Mouse (Mus musculus): ENCODE measurements at regions not wholly inside any gene's neighbourhood (a gene's known extent, or its start where the extent isn't known, plus 50 kb on each side); places are given as distances from the start of the nearest gene placed in this dataset.

DNA sequence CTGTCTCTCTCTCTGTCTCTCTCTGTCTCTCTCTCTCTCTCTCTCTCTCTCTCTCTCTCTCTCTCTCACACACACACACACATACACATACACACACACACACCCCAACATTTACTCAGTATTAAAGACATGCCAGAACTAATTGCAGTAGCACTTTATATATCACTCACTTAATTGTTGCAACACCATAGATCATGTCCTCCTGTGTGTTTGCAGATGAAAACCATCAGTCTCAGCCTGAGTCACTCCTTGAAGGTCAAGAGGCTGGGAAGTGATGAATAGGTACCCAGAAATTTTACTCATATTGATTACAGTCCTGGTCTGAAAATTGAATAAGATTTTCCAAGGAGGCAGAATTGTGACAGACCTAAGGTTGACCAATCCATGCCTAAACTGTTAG is 812.9 kb upstream of the Lrrc6 start:
- H3K4me1 ChIP-seq (ENCODE audit: control insufficient read depth, low read depth, low read length) = no peaks in the 10 kb centered on the region
- H3K36me3 ChIP-seq (ENCODE audit: control insufficient read depth, insufficient read depth) = no peaks in the 10 kb centered on the region
- H3K27me3 ChIP-seq (ENCODE audit: control insufficient read depth, insufficient read depth, low read depth, low read length) = no peaks in the 10 kb centered on the region
- no peak overlapping the region for H3K9ac ChIP-seq (ENCODE audit: low read depth, low read length)
- H3K27ac ChIP-seq (ENCODE audit: low read length) = no peak overlapping the region
- ATAC-seq (ENCODE audit: low read depth) = no peak
- H3K4me3 ChIP-seq (ENCODE audit: low read depth, low read length) = no peak overlapping the region
- H3K4me2 ChIP-seq (ENCODE audit: low read depth, low read length) = no peak overlapping the region
- H3K9me3 ChIP-seq (replicated peaks; ENCODE audit: control insufficient read depth, low read length) = no peaks in the 10 kb centered on the region

- 37% methylated on average over 1 of the region's 1 CpGs for WGBS (ENCODE audit: insufficient replicate concordance)
- H3K36me3 ChIP-seq (ENCODE audit: control insufficient read depth, insufficient read depth) = no peaks in the 10 kb centered on the region
- no peaks in the 10 kb centered on the region for H3K4me1 ChIP-seq (ENCODE audit: control insufficient read depth, low read depth, low read length)
- H3K9me3 ChIP-seq (replicated peaks; ENCODE audit: control insufficient read depth, low read length) = no peaks in the 10 kb centered on the region
- no peaks in the 10 kb centered on the region for H3K27me3 ChIP-seq (ENCODE audit: control insufficient read depth, insufficient read depth, low read depth, low read length)
- no peak overlapping the region for H3K9ac ChIP-seq (ENCODE audit: low read depth, low read length)
- H3K4me3 ChIP-seq (ENCODE audit: low read depth, low read length) = no peak overlapping the region
- ATAC-seq (ENCODE audit: low read depth) = no peak
- no peak overlapping the region for H3K4me2 ChIP-seq (ENCODE audit: low read depth, low read length)
- no peak overlapping the region for H3K27ac ChIP-seq (ENCODE audit: low read length)
These were observed 805.0 kb upstream of the Lrrc6 start for GRCm38 (mm10) chr15:67305681-67306080.

DNA sequence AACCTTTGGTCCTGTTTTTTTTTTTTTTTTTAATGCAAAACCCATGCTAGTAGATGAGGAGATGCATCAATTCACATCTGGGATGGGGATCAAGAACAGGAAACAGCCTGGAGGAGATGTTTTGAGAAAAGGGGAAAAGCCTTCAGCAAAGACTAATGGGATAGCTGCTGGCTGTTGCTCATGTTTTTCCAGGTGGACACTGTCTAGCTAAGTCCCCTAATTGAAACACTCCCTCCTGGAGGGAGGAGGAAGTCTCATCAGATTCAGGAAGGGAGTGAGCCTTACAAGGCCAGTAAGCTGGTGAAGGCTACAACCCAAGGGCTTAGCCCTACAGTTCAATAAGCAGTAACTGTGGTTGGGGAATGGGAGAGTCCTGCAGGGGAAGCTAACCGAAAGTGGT is 803.1 kb upstream of the Lrrc6 start:
- H3K27ac ChIP-seq (ENCODE audit: low read length) = no peak overlapping the region
- no peaks in the 10 kb centered on the region for H3K27me3 ChIP-seq (ENCODE audit: control insufficient read depth, insufficient read depth, low read depth, low read length)
- H3K4me2 ChIP-seq (ENCODE audit: low read depth, low read length) = no peak overlapping the region
- ATAC-seq (ENCODE audit: low read depth) = no peak
- no peak overlapping the region for H3K4me3 ChIP-seq (ENCODE audit: low read depth, low read length)
- no peaks in the 10 kb centered on the region for H3K4me1 ChIP-seq (ENCODE audit: control insufficient read depth, low read depth, low read length)
- H3K36me3 ChIP-seq (ENCODE audit: control insufficient read depth, insufficient read depth) = no peaks in the 10 kb centered on the region
- H3K9ac ChIP-seq (ENCODE audit: low read depth, low read length) = no peak overlapping the region
- 39% methylated on average over 1 of the region's 1 CpGs for WGBS (ENCODE audit: insufficient replicate concordance)
- no peaks in the 10 kb centered on the region for H3K9me3 ChIP-seq (replicated peaks; ENCODE audit: control insufficient read depth, low read length)

DNA sequence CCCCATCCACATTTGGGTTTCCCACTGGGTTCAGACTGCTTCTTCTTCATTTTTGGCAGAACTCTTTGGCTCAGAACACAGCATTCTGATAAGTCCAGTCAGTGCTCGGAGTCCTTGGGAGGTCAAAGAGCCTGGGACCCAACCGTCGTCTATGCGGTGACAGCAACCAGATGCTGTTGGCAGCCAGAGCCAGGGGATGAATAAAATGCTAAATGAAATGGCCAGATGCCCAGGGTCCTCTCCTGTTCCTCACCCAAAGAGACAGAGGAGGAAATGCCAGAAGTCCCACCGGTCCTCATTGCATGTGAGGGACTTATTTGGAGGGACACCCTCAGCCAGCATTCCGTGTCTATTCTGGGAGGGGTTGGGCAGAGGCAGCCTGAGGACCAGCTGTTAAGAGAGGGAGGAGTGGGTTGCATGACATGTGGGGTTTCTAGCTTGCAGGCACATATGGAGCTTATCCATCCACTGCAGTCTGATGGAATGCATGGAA is 801.2 kb upstream of the Lrrc6 start:
- no peaks in the 10 kb centered on the region for H3K4me1 ChIP-seq (ENCODE audit: control insufficient read depth, low read depth, low read length)
- H3K4me3 ChIP-seq (ENCODE audit: low read depth, low read length) = no peak overlapping the region
- H3K27me3 ChIP-seq (ENCODE audit: control insufficient read depth, insufficient read depth, low read depth, low read length) = no peaks in the 10 kb centered on the region
- no peak overlapping the region for H3K4me2 ChIP-seq (ENCODE audit: low read depth, low read length)
- H3K9ac ChIP-seq (ENCODE audit: low read depth, low read length) = no peak overlapping the region
- H3K9me3 ChIP-seq (replicated peaks; ENCODE audit: control insufficient read depth, low read length) = no peaks in the 10 kb centered on the region
- no peak overlapping the region for H3K27ac ChIP-seq (ENCODE audit: low read length)
- no peaks in the 10 kb centered on the region for H3K36me3 ChIP-seq (ENCODE audit: control insufficient read depth, insufficient read depth)
- ATAC-seq (ENCODE audit: low read depth) = 0 out of 2 replicates have a peak, but pooled peaks have one; percentile 9
- 78% methylated on average over 6 of the region's 6 CpGs for WGBS (ENCODE audit: insufficient replicate concordance)

- 51% methylated on average over 4 of the region's 4 CpGs for WGBS (ENCODE audit: insufficient replicate concordance)
- H3K4me1 ChIP-seq (ENCODE audit: control insufficient read depth, low read depth, low read length) = no peaks in the 10 kb centered on the region
- H3K36me3 ChIP-seq (ENCODE audit: control insufficient read depth, insufficient read depth) = no peaks in the 10 kb centered on the region
- H3K4me2 ChIP-seq (ENCODE audit: low read depth, low read length) = no peak overlapping the region
- no peak overlapping the region for H3K9ac ChIP-seq (ENCODE audit: low read depth, low read length)
- no peaks in the 10 kb centered on the region for H3K27me3 ChIP-seq (ENCODE audit: control insufficient read depth, insufficient read depth, low read depth, low read length)
- H3K9me3 ChIP-seq (replicated peaks; ENCODE audit: control insufficient read depth, low read length) = no peaks in the 10 kb centered on the region
- no peak overlapping the region for H3K4me3 ChIP-seq (ENCODE audit: low read depth, low read length)
- ATAC-seq (ENCODE audit: low read depth) = no peak
- no peak overlapping the region for H3K27ac ChIP-seq (ENCODE audit: low read length)
These were observed 800.3 kb upstream of the Lrrc6 start for GRCm38 (mm10) chr15:67301024-67301423.

- H3K36me3 ChIP-seq (ENCODE audit: control insufficient read depth, insufficient read depth) = no peaks in the 10 kb centered on the region
- no peak overlapping the region for H3K4me2 ChIP-seq (ENCODE audit: low read depth, low read length)
- H3K27ac ChIP-seq (ENCODE audit: low read length) = no peak overlapping the region
- no peaks in the 10 kb centered on the region for H3K9me3 ChIP-seq (replicated peaks; ENCODE audit: control insufficient read depth, low read length)
- no peaks in the 10 kb centered on the region for H3K4me1 ChIP-seq (ENCODE audit: control insufficient read depth, low read depth, low read length)
- WGBS (ENCODE audit: insufficient replicate concordance) = 54% methylated on average over 1 of the region's 1 CpGs
- H3K9ac ChIP-seq (ENCODE audit: low read depth, low read length) = no peak overlapping the region
- no peak for ATAC-seq (ENCODE audit: low read depth)
- H3K4me3 ChIP-seq (ENCODE audit: low read depth, low read length) = no peak overlapping the region
- H3K27me3 ChIP-seq (ENCODE audit: control insufficient read depth, insufficient read depth, low read depth, low read length) = no peaks in the 10 kb centered on the region
These were observed 794.1 kb upstream of the Lrrc6 start for GRCm38 (mm10) chr15:67294797-67295196.

GRCm38 (mm10) chr15:67289749-67290148 is 789.0 kb upstream of the Lrrc6 start:
- Histone ChIP-seq H3K27me3 (ENCODE audit: control insufficient read depth, insufficient read depth, low read depth, low read length) (no peaks in the 10 kb centered on the region), H3K4me3 (ENCODE audit: low read depth, low read length) (no peak overlapping the region), H3K4me2 (ENCODE audit: low read depth, low read length) (no peak overlapping the region), H3K9me3 (replicated peaks; ENCODE audit: control insufficient read depth, low read length) (no peaks in the 10 kb centered on the region), H3K9ac (ENCODE audit: low read depth, low read length) (no peak overlapping the region), H3K36me3 (ENCODE audit: control insufficient read depth, insufficient read depth) (no peaks in the 10 kb centered on the region), H3K27ac (ENCODE audit: low read length) (no peak overlapping the region), H3K4me1 (ENCODE audit: control insufficient read depth, low read depth, low read length) (no peaks in the 10 kb centered on the region)
- 12% methylated on average over 4 of the region's 4 CpGs for WGBS (ENCODE audit: insufficient replicate concordance)
- ATAC-seq (ENCODE audit: low read depth) = no peak

GRCm38 (mm10) chr15:67284941-67285340 is 784.2 kb upstream of the Lrrc6 start:
- H3K9me3 ChIP-seq (replicated peaks; ENCODE audit: control insufficient read depth, low read length) = no peaks in the 10 kb centered on the region
- H3K4me1 ChIP-seq (ENCODE audit: control insufficient read depth, low read depth, low read length) = no peaks in the 10 kb centered on the region
- no peak overlapping the region for H3K4me3 ChIP-seq (ENCODE audit: low read depth, low read length)
- no peaks in the 10 kb centered on the region for H3K27me3 ChIP-seq (ENCODE audit: control insufficient read depth, insufficient read depth, low read depth, low read length)
- H3K9ac ChIP-seq (ENCODE audit: low read depth, low read length) = no peak overlapping the region
- H3K36me3 ChIP-seq (ENCODE audit: control insufficient read depth, insufficient read depth) = no peaks in the 10 kb centered on the region
- WGBS (ENCODE audit: insufficient replicate concordance) = 52% methylated on average over 4 of the region's 4 CpGs
- no peak overlapping the region for H3K4me2 ChIP-seq (ENCODE audit: low read depth, low read length)
- no peak overlapping the region for H3K27ac ChIP-seq (ENCODE audit: low read length)
- no peak for ATAC-seq (ENCODE audit: low read depth)

GRCm38 (mm10) chr15:67283275-67283972 is 782.7 kb upstream of the Lrrc6 start:
- WGBS (ENCODE audit: insufficient replicate concordance) = 62% methylated on average over 3 of the region's 3 CpGs
- H3K9ac ChIP-seq (ENCODE audit: low read depth, low read length) = no peak overlapping the region
- no peak for ATAC-seq (ENCODE audit: low read depth)
- H3K27ac ChIP-seq (ENCODE audit: low read length) = no peak overlapping the region
- no peaks in the 10 kb centered on the region for H3K27me3 ChIP-seq (ENCODE audit: control insufficient read depth, insufficient read depth, low read depth, low read length)
- no peaks in the 10 kb centered on the region for H3K9me3 ChIP-seq (replicated peaks; ENCODE audit: control insufficient read depth, low read length)
- H3K4me2 ChIP-seq (ENCODE audit: low read depth, low read length) = no peak overlapping the region
- no peaks in the 10 kb centered on the region for H3K36me3 ChIP-seq (ENCODE audit: control insufficient read depth, insufficient read depth)
- no peaks in the 10 kb centered on the region for H3K4me1 ChIP-seq (ENCODE audit: control insufficient read depth, low read depth, low read length)
- H3K4me3 ChIP-seq (ENCODE audit: low read depth, low read length) = no peak overlapping the region

Data from liver, embryonic 16.5 days (tissue).